Mouse (Mus musculus) olfactory bulb, adult 2 months (tissue): ENCODE measurements at regions not wholly inside any gene's neighbourhood (a gene's known extent, or its start where the extent isn't known, plus 50 kb on each side); places are given as distances from the start of the nearest gene placed in this dataset.

Source experiments
- CTCF ChIP-seq: fragments of 200-500 bp; IDR thresholded peaks from 2 replicates; pipeline ENCODE4 v1.5.1; 2012; ENCODE audit warnings: low read depth, mild to moderate bottlenecking, low read length, moderate library complexity; ENCODE audit not compliant: insufficient read depth
- POLR2A ChIP-seq: fragments of 200-500 bp; IDR thresholded peaks from 2 replicates; pipeline ENCODE4 v1.6.1; 2012; ENCODE audit warnings: mild to moderate bottlenecking, low read depth, low read length, moderate library complexity; ENCODE audit not compliant: insufficient read depth

DNA sequence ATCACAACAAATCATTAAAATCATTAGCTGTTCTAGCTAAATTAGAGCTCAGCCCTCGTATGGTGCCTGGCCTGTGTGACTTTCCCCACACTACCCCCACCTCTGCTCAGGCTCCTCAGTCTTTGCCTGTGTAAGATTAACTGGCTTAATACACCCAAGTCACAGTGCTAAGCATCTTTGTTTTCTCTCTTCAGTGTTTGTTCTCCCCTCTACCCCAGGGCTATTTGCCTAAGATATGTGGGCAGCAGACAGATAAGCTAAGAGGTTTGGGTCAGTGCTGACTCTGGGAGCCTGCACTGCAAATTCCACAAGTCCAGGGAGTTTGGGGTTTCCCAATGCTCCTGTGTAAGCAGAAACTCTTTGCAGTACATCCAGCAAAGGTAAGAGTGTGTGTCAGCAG, 564.2 kb upstream of the Camk1g start:
- TF ChIP-seq POLR2A, result no peak
- TF ChIP-seq CTCF, result no peak
